Mouse (Mus musculus) cerebellum, adult (tissue): ENCODE data around the gene Nos3.

Experiments used
- ATAC-seq: cut with Nextera tagmentation; 2 replicates; pipeline ENCODE4 v1.9.2; 2017; ENCODE audit warnings: mild to moderate bottlenecking, moderate library complexity, mixed read lengths; ENCODE audit not compliant: insufficient number of reproducible peaks, low FRiP score, low TSS enrichment

The Nos3 gene

GRCm38 (mm10) chr5:24369767-24370166 is 5.2 kb downstream of the Nos3 start:
- ATAC-seq, result no peak

GRCm38 (mm10) chr5:24373807-24374206 is 9.2 kb downstream of the Nos3 start:
- ATAC-seq, result no peak

- ATAC-seq, result no peak
These were observed 9.6 kb downstream of the Nos3 start for GRCm38 (mm10) chr5:24374216-24374615.

GRCm38 (mm10) chr5:24374666-24375328 is 10.2 kb downstream of the Nos3 start:
- no peak for ATAC-seq

- no peak for ATAC-seq
These were observed 14.1 kb downstream of the Nos3 start for GRCm38 (mm10) chr5:24378700-24379099.

GRCm38 (mm10) chr5:24379501-24379900 is 14.9 kb downstream of the Nos3 start:
- no peak for ATAC-seq

- no peak for ATAC-seq
These were observed 15.9 kb downstream of the Nos3 start for GRCm38 (mm10) chr5:24380499-24380898.

- no peak for ATAC-seq
These were observed 16.9 kb downstream of the Nos3 start for GRCm38 (mm10) chr5:24381486-24381885.

GRCm38 (mm10) chr5:24381988-24382387 is 17.4 kb downstream of the Nos3 start:
- ATAC-seq, result no peak

- peak; percentile 87 for ATAC-seq
These were observed 18.6 kb downstream of the Nos3 start for GRCm38 (mm10) chr5:24383026-24383859.

GRCm38 (mm10) chr5:24384407-24384806 is 19.8 kb downstream of the Nos3 start:
- ATAC-seq, result no peak

- ATAC-seq, result no peak
These were observed 20.8 kb downstream of the Nos3 start for GRCm38 (mm10) chr5:24385374-24385773.

- ATAC-seq, result no peak
These were observed 21.4 kb downstream of the Nos3 start for GRCm38 (mm10) chr5:24385887-24386550.

GRCm38 (mm10) chr5:24387264-24388241 is 22.9 kb downstream of the Nos3 start:
- no peak for ATAC-seq

GRCm38 (mm10) chr5:24388246-24388915 is 23.8 kb downstream of the Nos3 start:
- no peak for ATAC-seq

GRCm38 (mm10) chr5:24389011-24389657 is 24.5 kb downstream of the Nos3 start:
- ATAC-seq, result no peak

- no peak for ATAC-seq
These were observed 25.0 kb downstream of the Nos3 start for GRCm38 (mm10) chr5:24389658-24390020.

GRCm38 (mm10) chr5:24391864-24392263 is 27.3 kb downstream of the Nos3 start, which contains the start of gene Atg9b:
Gene Atg9b, minus strand, starts transcription at chr5:24392143.
- no peak for ATAC-seq

- no peak for ATAC-seq
These were observed 28.1 kb downstream of the Nos3 start for GRCm38 (mm10) chr5:24392724-24393123.
